Mouse (Mus musculus) right cerebral cortex, postnatal 36 days (tissue): Measurements from ENCODE around the gene Olfr279.

ENCODE experiments used
- DNase-seq, 2 experiments: peaks; one replicate each; pipeline ENCODE4 v3.0.0; 2022; ENCODE audit warnings: low spot score in 2 of 2, mixed read lengths in 1 of 2

Olfr279 gene

DNA sequence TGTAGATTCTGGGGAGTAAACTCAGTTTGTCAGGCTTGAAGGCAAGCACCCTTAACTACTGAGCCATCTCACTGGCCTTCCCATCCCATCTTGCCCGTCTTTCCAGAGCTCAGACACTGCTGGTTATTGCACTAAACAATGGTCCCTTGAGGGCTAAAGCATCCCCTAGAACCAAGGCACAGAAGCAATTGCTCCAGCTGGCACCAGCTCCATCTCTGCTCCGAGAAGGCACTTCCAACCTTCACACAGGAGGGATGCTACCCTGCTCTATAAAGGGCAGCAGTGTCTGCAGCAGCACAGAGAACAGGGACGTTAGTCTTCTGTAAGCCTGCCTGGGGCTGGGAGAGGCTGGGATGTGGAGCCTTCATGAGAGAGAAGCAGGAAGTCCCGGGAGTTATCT, at the start of gene Olfr279:
Gene Olfr279, plus strand, starts transcription at position 301 of the 400 bp plus-strand sequence.
- no peak for DNase-seq

DNA sequence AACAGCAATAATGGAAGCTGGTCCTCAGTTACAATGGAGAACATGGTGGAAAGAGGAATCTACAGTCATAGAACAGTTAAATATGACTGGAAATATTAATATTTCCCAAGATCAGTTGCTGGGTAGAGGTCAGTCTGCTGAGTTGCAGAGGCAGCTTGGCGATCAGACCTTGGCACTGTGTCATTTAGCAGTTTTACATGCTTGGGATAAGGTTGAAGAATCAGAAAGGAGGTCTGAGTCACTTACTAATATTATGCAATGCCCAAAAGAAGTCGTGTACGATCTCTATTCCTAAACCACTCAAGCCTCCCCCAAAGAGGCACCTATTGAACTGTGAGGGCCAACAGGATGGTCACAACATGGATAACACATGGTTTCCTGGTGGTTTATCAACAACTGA, 47.6 kb upstream of the Olfr279 start:
- DNase-seq, result no peak

- DNase-seq, result no peak
Measured at GRCm38 (mm10) chr15:98448521-98448920, 43.7 kb upstream of the Olfr279 start.

- DNase-seq, result no peak
Measured at GRCm38 (mm10) chr15:98452288-98452687, 39.9 kb upstream of the Olfr279 start, which contains the start of gene Olfr281. Olfr281 (plus strand) TSS chr15:98452588.

DNA sequence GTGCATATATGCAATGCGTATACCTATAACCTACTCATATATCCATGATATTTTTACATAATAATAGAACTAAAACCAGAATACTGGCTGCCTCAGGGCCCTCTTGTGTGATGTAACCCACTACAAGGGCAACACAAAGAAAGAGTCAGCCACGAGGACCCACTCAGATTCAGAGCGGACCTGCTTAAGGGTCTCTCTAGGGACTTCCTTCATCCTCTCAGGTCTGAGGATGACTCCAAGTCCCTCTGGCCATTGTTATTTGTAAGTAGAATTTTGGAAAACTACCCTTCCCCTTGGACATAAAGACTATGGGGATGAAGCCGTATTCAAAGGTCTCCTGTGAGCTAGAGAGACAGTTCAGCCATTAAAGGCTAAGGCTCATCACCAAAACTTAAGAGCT, 22.6 kb upstream of the Olfr279 start, which contains the start of gene OR5BS1P:
Gene OR5BS1P, plus strand, starts transcription at position 301 of the 400 bp plus-strand sequence.
- no peak for DNase-seq

GRCm38 (mm10) chr15:98471539-98471938, 20.7 kb upstream of the Olfr279 start:
- no peak for DNase-seq

GRCm38 (mm10) chr15:98474958-98475357, 17.2 kb upstream of the Olfr279 start:
- no peak for DNase-seq

- DNase-seq, result no peak
Measured at GRCm38 (mm10) chr15:98475382-98475781, 16.8 kb upstream of the Olfr279 start.

DNA sequence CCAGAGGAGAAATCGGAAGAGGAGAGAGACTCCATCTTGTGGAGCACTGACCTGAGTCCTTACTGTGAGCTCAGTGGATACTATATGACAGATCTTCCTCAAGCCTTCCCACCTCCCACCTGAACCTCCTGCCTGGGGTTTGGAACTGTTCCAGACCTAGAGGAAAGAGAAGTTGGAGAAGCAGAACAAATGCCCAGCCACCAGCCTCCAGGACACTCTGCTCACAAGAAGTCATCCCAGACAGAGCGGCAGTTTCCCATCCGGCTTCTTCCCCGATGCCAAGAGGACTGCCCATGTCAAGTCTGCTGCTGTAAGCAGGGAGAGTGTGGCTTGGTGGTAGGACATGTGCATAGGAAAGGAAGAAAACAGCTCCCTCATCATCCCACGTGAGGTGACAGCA, 15.9 kb upstream of the Olfr279 start:
- no peak for DNase-seq

GRCm38 (mm10) chr15:98479568-98480102, 12.6 kb upstream of the Olfr279 start:
- no peak for DNase-seq

GRCm38 (mm10) chr15:98482701-98483100, 9.5 kb upstream of the Olfr279 start, which contains the start of gene Lalba:
Lalba (minus strand) TSS chr15:98482721.
- DNase-seq, result no peak

GRCm38 (mm10) chr15:98483907-98484886, 8.0 kb upstream of the Olfr279 start:
- DNase-seq, result no peak

DNA sequence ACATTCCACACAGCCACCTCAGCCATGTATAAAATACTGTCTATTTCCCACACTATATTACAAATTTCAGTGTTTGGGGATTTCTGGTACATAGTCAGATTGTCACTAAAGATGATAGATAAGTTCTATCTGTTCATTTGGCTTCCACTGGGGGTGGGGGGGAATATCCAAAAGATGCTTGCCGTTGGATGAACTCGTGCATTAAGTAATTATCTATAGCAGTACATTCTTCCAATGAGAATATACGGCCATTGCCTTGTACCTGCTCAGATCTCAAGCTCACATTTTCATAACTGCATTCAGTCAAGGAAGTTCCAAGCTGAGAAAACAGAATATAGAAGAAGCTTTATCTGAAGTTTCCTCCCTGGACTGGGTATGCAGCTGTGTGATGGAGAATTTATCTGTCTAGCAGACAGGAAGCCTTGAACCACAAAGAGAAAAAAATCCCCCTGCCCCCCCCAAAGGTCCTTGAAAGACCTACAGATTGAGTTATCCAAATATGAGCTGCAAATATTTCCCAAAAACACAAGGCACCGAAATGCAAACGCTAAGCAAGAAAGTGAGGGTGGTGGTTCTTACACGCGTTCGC, 5.7 kb upstream of the Olfr279 start:
- DNase-seq, result no peak

DNA sequence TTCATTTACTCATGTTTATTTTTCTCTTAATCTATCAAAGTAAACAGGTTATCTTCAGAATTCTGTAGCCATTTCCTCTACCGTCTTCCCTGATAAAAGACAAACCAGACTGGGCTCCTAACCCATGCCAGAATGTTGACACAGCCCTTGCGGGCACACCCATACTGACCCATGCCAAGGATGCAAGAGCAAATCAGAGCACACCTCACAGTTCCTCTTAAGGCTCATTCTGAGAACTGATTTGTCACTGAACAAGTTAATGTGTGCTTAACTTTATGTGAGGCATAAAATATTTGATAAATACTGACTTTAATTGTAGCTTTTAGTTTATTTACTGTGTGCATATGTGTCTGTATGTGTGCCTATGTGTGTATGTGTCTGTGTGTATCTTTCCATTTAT, 870 bp upstream of the Olfr279 start:
- DNase-seq, result no peak

GRCm38 (mm10) chr15:98497631-98498030, 5.4 kb downstream of the Olfr279 start:
- no peak for DNase-seq

GRCm38 (mm10) chr15:98503317-98503716, 11.1 kb downstream of the Olfr279 start:
- no peak for DNase-seq

DNA sequence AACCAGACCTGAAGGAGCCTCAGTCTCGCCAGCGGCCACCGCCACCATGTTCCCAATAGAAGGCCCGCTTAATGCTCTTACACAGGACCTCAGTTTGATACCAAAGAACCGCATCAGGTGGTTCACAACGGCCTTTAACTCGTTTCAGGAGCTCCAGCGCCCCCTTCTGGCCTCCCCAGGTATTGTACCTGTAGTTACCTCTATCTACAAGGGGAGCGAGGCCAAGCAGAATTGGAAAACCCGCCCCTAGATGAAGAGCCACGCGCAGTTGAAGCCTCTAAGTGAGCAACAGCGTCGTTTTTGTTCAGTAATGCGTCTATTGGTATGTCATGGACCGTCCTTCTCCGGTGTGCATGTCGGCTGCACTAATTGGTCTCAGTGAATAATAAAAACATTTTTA, 12.3 kb downstream of the Olfr279 start:
- peak; percentile 27 to 42 for DNase-seq

- no peak for DNase-seq
Measured at GRCm38 (mm10) chr15:98506253-98506957, 14.2 kb downstream of the Olfr279 start.

DNA sequence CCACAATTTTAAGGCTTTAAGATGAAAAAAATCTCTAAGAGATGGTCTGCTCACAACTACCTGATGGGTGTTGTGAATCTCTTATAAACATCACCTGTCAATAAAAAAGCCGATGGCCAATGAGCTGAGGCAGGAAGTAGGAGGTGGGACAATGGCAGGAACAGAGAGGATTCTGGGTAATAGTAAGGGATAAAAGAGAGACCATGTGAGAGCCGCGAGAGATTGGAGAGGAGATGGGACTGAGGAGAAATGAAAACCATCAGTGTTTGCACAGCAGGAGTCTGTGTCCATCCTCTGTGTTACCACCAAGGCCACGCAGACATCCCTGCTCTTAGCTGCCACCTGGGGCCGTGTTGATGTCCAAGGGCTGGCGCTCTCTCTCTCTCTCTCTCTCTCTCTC, 15.1 kb downstream of the Olfr279 start:
- no peak for DNase-seq

- DNase-seq, result no peak
Measured at GRCm38 (mm10) chr15:98509387-98509786, 17.2 kb downstream of the Olfr279 start.

GRCm38 (mm10) chr15:98510438-98511385, 18.5 kb downstream of the Olfr279 start:
- peak in 1 of 2 experiments; percentile 59 for DNase-seq
